Mouse (Mus musculus): ENCODE data around the gene Ctsl. TPM values are rescaled to one million over a fixed set of nuclear protein-coding genes. Genes with fewer than 3 reads are reported as not detected.

Gene Ctsl
- polyA plus RNA-seq, 1 experiment from 2014 or later = 482 TPM

- ATAC-seq (replicated peaks; ENCODE audit: low FRiP score, low read depth) = no peak
- Histone ChIP-seq H3K9me3 (replicated peaks; ENCODE audit: low read length) (no peaks in the 10 kb centered on the region), H3K27ac (no peak overlapping the region), H3K36me3 (ENCODE audit: insufficient read depth, low read length) (0 out of 2 replicates have a peak, but pooled peaks cover 5% of the 10 kb centered on the region), H3K9ac (ENCODE audit: low read depth, low read length) (no peak overlapping the region), H3K4me1 (replicated peaks; ENCODE audit: insufficient read depth, low read length) (no peaks in the 10 kb centered on the region), H3K4me2 (ENCODE audit: low read length) (no peak overlapping the region), H3K4me3 (replicated peaks; ENCODE audit: low read depth, low read length) (no peak overlapping the region), H3K27me3 (ENCODE audit: insufficient read depth, low read length) (no peaks in the 10 kb centered on the region)
- 77% methylated on average over 5 of the region's 5 CpGs for WGBS
- no peak for DNase-seq (ENCODE audit: low spot score)
- TF ChIP-seq CTCF (IDR thresholded peaks at IDR 0.05; ENCODE audit: low read depth) = no peak
Observed at GRCm38 (mm10) chr13:64357389-64357788, 13.3 kb downstream of the Ctsl start.

GRCm38 (mm10) chr13:64349474-64349873, 21.2 kb downstream of the Ctsl start:
- DNase-seq (ENCODE audit: low spot score) = no peak
- no peaks in the 10 kb centered on the region for H3K9me3 ChIP-seq (replicated peaks; ENCODE audit: low read length)
- WGBS = 62% methylated on average over 2 of the region's 2 CpGs

GRCm38 (mm10) chr13:64344082-64344501, 26.6 kb downstream of the Ctsl start:
- no peaks in the 10 kb centered on the region for H3K9me3 ChIP-seq (replicated peaks; ENCODE audit: low read length)
- 4% methylated on average over 9 of the region's 9 CpGs for WGBS
- DNase-seq (ENCODE audit: low spot score) (peak; percentile 41), ATAC-seq (replicated peaks; ENCODE audit: low FRiP score, low read depth) (peak; percentile 82)
- no peak for TF ChIP-seq CTCF (IDR thresholded peaks at IDR 0.05; ENCODE audit: low read depth)
- no peaks in the 10 kb centered on the region for H3K36me3 ChIP-seq (ENCODE audit: insufficient read depth, low read length)
- no peaks in the 10 kb centered on the region for H3K4me1 ChIP-seq (replicated peaks; ENCODE audit: insufficient read depth, low read length)
- H3K4me3 ChIP-seq (replicated peaks; ENCODE audit: low read depth, low read length) = peak overlapping the region; percentile 44
- peak overlapping the region; percentile 59 for H3K9ac ChIP-seq (ENCODE audit: low read depth, low read length)
- H3K4me2 ChIP-seq (ENCODE audit: low read length) = peak overlapping the region; percentile 72
- no peaks in the 10 kb centered on the region for H3K27me3 ChIP-seq (ENCODE audit: insufficient read depth, low read length)
- 0 out of 2 replicates have a peak overlapping the region, but pooled peaks have one; percentile 40 for H3K27ac ChIP-seq

More at GRCm38 (mm10) chr13:64349474-64349873, 21.2 kb downstream of the Ctsl start:
- no peak for TF ChIP-seq CTCF (IDR thresholded peaks at IDR 0.05; ENCODE audit: low read depth)
- no peak for ATAC-seq (replicated peaks; ENCODE audit: low FRiP score, low read depth)
- H3K4me1 ChIP-seq (replicated peaks; ENCODE audit: insufficient read depth, low read length) = no peaks in the 10 kb centered on the region
- no peak overlapping the region for H3K4me2 ChIP-seq (ENCODE audit: low read length)
- no peak overlapping the region for H3K4me3 ChIP-seq (replicated peaks; ENCODE audit: low read depth, low read length)
- no peaks in the 10 kb centered on the region for H3K36me3 ChIP-seq (ENCODE audit: insufficient read depth, low read length)
- H3K27ac ChIP-seq = no peak overlapping the region
- no peaks in the 10 kb centered on the region for H3K27me3 ChIP-seq (ENCODE audit: insufficient read depth, low read length)
- no peak overlapping the region for H3K9ac ChIP-seq (ENCODE audit: low read depth, low read length)

GRCm38 (mm10) chr13:64343598-64343997, 27.1 kb downstream of the Ctsl start:
- Histone ChIP-seq H3K27ac (0 out of 2 replicates have a peak overlapping the region, but pooled peaks have one; percentile 40), H3K9me3 (replicated peaks; ENCODE audit: low read length) (no peaks in the 10 kb centered on the region), H3K4me3 (replicated peaks; ENCODE audit: low read depth, low read length) (peak overlapping the region; percentile 44), H3K27me3 (ENCODE audit: insufficient read depth, low read length) (no peaks in the 10 kb centered on the region), H3K9ac (ENCODE audit: low read depth, low read length) (peak overlapping the region; percentile 59; the same call in 1 of the 2 replicates), H3K4me2 (ENCODE audit: low read length) (peak overlapping the region; percentile 72), H3K4me1 (replicated peaks; ENCODE audit: insufficient read depth, low read length) (no peaks in the 10 kb centered on the region), H3K36me3 (ENCODE audit: insufficient read depth, low read length) (no peaks in the 10 kb centered on the region)
- ATAC-seq (replicated peaks; ENCODE audit: low FRiP score, low read depth) (no peak), DNase-seq (ENCODE audit: low spot score) (peak; percentile 18)
- 15% methylated on average over 10 of the region's 10 CpGs for WGBS
- no peak for TF ChIP-seq CTCF (IDR thresholded peaks at IDR 0.05; ENCODE audit: low read depth)

- Histone ChIP-seq H3K27ac (no peak overlapping the region), H3K9me3 (replicated peaks; ENCODE audit: low read length) (no peaks in the 10 kb centered on the region), H3K4me3 (replicated peaks; ENCODE audit: low read depth, low read length) (no peak overlapping the region), H3K9ac (ENCODE audit: low read depth, low read length) (no peak overlapping the region), H3K4me2 (ENCODE audit: low read length) (no peak overlapping the region), H3K27me3 (ENCODE audit: insufficient read depth, low read length) (no peaks in the 10 kb centered on the region), H3K4me1 (replicated peaks; ENCODE audit: insufficient read depth, low read length) (no peaks in the 10 kb centered on the region), H3K36me3 (ENCODE audit: insufficient read depth, low read length) (no peaks in the 10 kb centered on the region)
- ATAC-seq (replicated peaks; ENCODE audit: low FRiP score, low read depth) = no peak
- WGBS = 54% methylated on average over 4 of the region's 4 CpGs
- DNase-seq (ENCODE audit: low spot score) = no peak
- TF ChIP-seq CTCF (IDR thresholded peaks at IDR 0.05; ENCODE audit: low read depth) = no peak
Observed at GRCm38 (mm10) chr13:64335546-64336132, 35.1 kb downstream of the Ctsl start.

GRCm38 (mm10) chr13:64333102-64333501, 37.6 kb downstream of the Ctsl start:
- WGBS = 60% methylated on average over 3 of the region's 3 CpGs
- no peak overlapping the region for H3K9ac ChIP-seq (ENCODE audit: low read depth, low read length)
- H3K9me3 ChIP-seq (replicated peaks; ENCODE audit: low read length) = no peaks in the 10 kb centered on the region
- H3K27me3 ChIP-seq (ENCODE audit: insufficient read depth, low read length) = no peaks in the 10 kb centered on the region
- H3K36me3 ChIP-seq (ENCODE audit: insufficient read depth, low read length) = no peaks in the 10 kb centered on the region
- ATAC-seq (replicated peaks; ENCODE audit: low FRiP score, low read depth) (no peak), DNase-seq (ENCODE audit: low spot score) (no peak)
- H3K27ac ChIP-seq = no peak overlapping the region
- H3K4me2 ChIP-seq (ENCODE audit: low read length) = no peak overlapping the region
- H3K4me1 ChIP-seq (replicated peaks; ENCODE audit: insufficient read depth, low read length) = no peaks in the 10 kb centered on the region
- H3K4me3 ChIP-seq (replicated peaks; ENCODE audit: low read depth, low read length) = no peak overlapping the region
- no peak for TF ChIP-seq CTCF (IDR thresholded peaks at IDR 0.05; ENCODE audit: low read depth)

Data from kidney, postnatal 0 days (tissue).